Mouse (Mus musculus): ENCODE measurements around the gene Taar4. TPM values are rescaled to one million over a fixed set of nuclear protein-coding genes. Genes with fewer than 3 reads are reported as not detected.

Gene Taar4
- not detected in 2 replicates for total RNA-seq (2014; rRNA removed)
- not detected in 2 replicates for polyA plus RNA-seq (2012; rRNA removed)

- WGBS: 96% methylated on average over 13 of the region's 13 CpGs
- no peak for TF ChIP-seq CTCF (IDR thresholded peaks at IDR 0.05; ENCODE audit: low read depth, low read length)
- TF ChIP-seq POLR2A (IDR thresholded peaks at IDR 0.05; ENCODE audit: extremely low read depth, insufficient read depth, low read length): no peak
Measured at GRCm38 (mm10) chr10:23960444-23960915, at the start of gene Taar4. Taar4 (plus strand) TSS chr10:23960494.

GRCm38 (mm10) chr10:23920056-23920455, 40.2 kb upstream of the Taar4 start, which contains the start of gene Taar1:
Taar1 (plus strand) TSS chr10:23920356.
- peaks cover 10% of the 10 kb centered on the region; the same call in 1 of the 2 replicates for H3K4me1 ChIP-seq (ENCODE audit: control insufficient read depth, insufficient read depth, low read length)
- H3K4me3 ChIP-seq (ENCODE audit: insufficient read depth, low read depth, low read length): no peak within 1 kb of the TSS
- H3K36me3 ChIP-seq (ENCODE audit: control insufficient read depth, insufficient read depth, low read length): no peaks in the 10 kb centered on the region
- no peak within 1 kb of the TSS for H3K27ac ChIP-seq (replicated peaks; ENCODE audit: insufficient read depth, low read depth, low read length)
- no peaks in the 10 kb centered on the region for H3K79me2 ChIP-seq (ENCODE audit: control insufficient read depth, insufficient read depth, low read length)
- no peaks in the 10 kb centered on the region for H3K27me3 ChIP-seq (ENCODE audit: control insufficient read depth, insufficient read depth, low read length)
- 82% methylated on average over 4 of the region's 4 CpGs for WGBS
- H3K9ac ChIP-seq (ENCODE audit: low read depth, low read length): no peak within 1 kb of the TSS
- TF ChIP-seq CTCF (IDR thresholded peaks at IDR 0.05; ENCODE audit: low read depth, low read length): no peak
- TF ChIP-seq POLR2A (IDR thresholded peaks at IDR 0.05; ENCODE audit: extremely low read depth, insufficient read depth, low read length): no peak
- no peak for DNase-seq (ENCODE audit: extremely low read depth, low read depth, low spot score)

More at GRCm38 (mm10) chr10:23960444-23960915, at the start of gene Taar4:
- Histone ChIP-seq H3K9ac (ENCODE audit: low read depth, low read length) (no peak within 1 kb of the TSS), H3K27me3 (ENCODE audit: control insufficient read depth, insufficient read depth, low read length) (no peaks in the 10 kb centered on the region), H3K79me2 (ENCODE audit: control insufficient read depth, insufficient read depth, low read length) (no peaks in the 10 kb centered on the region), H3K4me3 (ENCODE audit: insufficient read depth, low read depth, low read length) (no peak within 1 kb of the TSS), H3K36me3 (ENCODE audit: control insufficient read depth, insufficient read depth, low read length) (no peaks in the 10 kb centered on the region), H3K4me1 (ENCODE audit: control insufficient read depth, insufficient read depth, low read length) (peaks cover 2% of the 10 kb centered on the region; the same call in 1 of the 2 replicates), H3K27ac (replicated peaks; ENCODE audit: insufficient read depth, low read depth, low read length) (no peak within 1 kb of the TSS)
- no peak for DNase-seq (ENCODE audit: extremely low read depth, low read depth, low spot score)

- no peak for TF ChIP-seq POLR2A (IDR thresholded peaks at IDR 0.05; ENCODE audit: extremely low read depth, insufficient read depth, low read length)
- TF ChIP-seq CTCF (IDR thresholded peaks at IDR 0.05; ENCODE audit: low read depth, low read length): no peak
- peak; percentile 96 for DNase-seq (ENCODE audit: extremely low read depth, low read depth, low spot score)
- 21% methylated on average over 3 of the region's 3 CpGs for WGBS
- H3K4me1 ChIP-seq (ENCODE audit: control insufficient read depth, insufficient read depth, low read length): peaks cover 10% of the 10 kb centered on the region; the same call in 1 of the 2 replicates
- no peaks in the 10 kb centered on the region for H3K27me3 ChIP-seq (ENCODE audit: control insufficient read depth, insufficient read depth, low read length)
- H3K4me3 ChIP-seq (ENCODE audit: insufficient read depth, low read depth, low read length): no peak overlapping the region
- no peak overlapping the region for H3K9ac ChIP-seq (ENCODE audit: low read depth, low read length)
- H3K27ac ChIP-seq (replicated peaks; ENCODE audit: insufficient read depth, low read depth, low read length): no peak overlapping the region
- H3K79me2 ChIP-seq (ENCODE audit: control insufficient read depth, insufficient read depth, low read length): no peaks in the 10 kb centered on the region
- H3K36me3 ChIP-seq (ENCODE audit: control insufficient read depth, insufficient read depth, low read length): no peaks in the 10 kb centered on the region
Measured at GRCm38 (mm10) chr10:23922468-23922867, 37.8 kb upstream of the Taar4 start.

- H3K27me3 ChIP-seq (ENCODE audit: control insufficient read depth, insufficient read depth, low read length): no peaks in the 10 kb centered on the region
- no peak overlapping the region for H3K9ac ChIP-seq (ENCODE audit: low read depth, low read length)
- H3K4me3 ChIP-seq (ENCODE audit: insufficient read depth, low read depth, low read length): no peak overlapping the region
- H3K79me2 ChIP-seq (ENCODE audit: control insufficient read depth, insufficient read depth, low read length): no peaks in the 10 kb centered on the region
- peak; percentile 98 for DNase-seq (ENCODE audit: extremely low read depth, low read depth, low spot score)
- H3K4me1 ChIP-seq (ENCODE audit: control insufficient read depth, insufficient read depth, low read length): peaks cover 10% of the 10 kb centered on the region; the same call in 1 of the 2 replicates
- no peaks in the 10 kb centered on the region for H3K36me3 ChIP-seq (ENCODE audit: control insufficient read depth, insufficient read depth, low read length)
- H3K27ac ChIP-seq (replicated peaks; ENCODE audit: insufficient read depth, low read depth, low read length): peak overlapping the region; percentile 60; the same call in 1 of the 2 replicates
- TF ChIP-seq CTCF (IDR thresholded peaks at IDR 0.05; ENCODE audit: low read depth, low read length): no peak
- no peak for TF ChIP-seq POLR2A (IDR thresholded peaks at IDR 0.05; ENCODE audit: extremely low read depth, insufficient read depth, low read length)
- 15% methylated on average over 2 of the region's 2 CpGs for WGBS
Measured at GRCm38 (mm10) chr10:23923941-23924340, 36.4 kb upstream of the Taar4 start.

- 35% methylated on average over 4 of the region's 4 CpGs for WGBS
- TF ChIP-seq POLR2A (IDR thresholded peaks at IDR 0.05; ENCODE audit: extremely low read depth, insufficient read depth, low read length) (no peak), CTCF (IDR thresholded peaks at IDR 0.05; ENCODE audit: low read depth, low read length) (no peak)
Measured at GRCm38 (mm10) chr10:23937613-23938012, 22.7 kb upstream of the Taar4 start.

GRCm38 (mm10) chr10:23938312-23938711, 22.0 kb upstream of the Taar4 start, which contains the start of gene Taar2:
Taar2 (plus strand) TSS chr10:23938572.
- WGBS: 69% methylated on average over 6 of the region's 6 CpGs
- H3K4me1 ChIP-seq (ENCODE audit: control insufficient read depth, insufficient read depth, low read length): no peaks in the 10 kb centered on the region
- no peak for TF ChIP-seq CTCF (IDR thresholded peaks at IDR 0.05; ENCODE audit: low read depth, low read length)
- no peak for TF ChIP-seq POLR2A (IDR thresholded peaks at IDR 0.05; ENCODE audit: extremely low read depth, insufficient read depth, low read length)

More at GRCm38 (mm10) chr10:23937613-23938012, 22.7 kb upstream of the Taar4 start:
- no peak overlapping the region for H3K4me3 ChIP-seq (ENCODE audit: insufficient read depth, low read depth, low read length)
- H3K27ac ChIP-seq (replicated peaks; ENCODE audit: insufficient read depth, low read depth, low read length): no peak overlapping the region
- H3K27me3 ChIP-seq (ENCODE audit: control insufficient read depth, insufficient read depth, low read length): no peaks in the 10 kb centered on the region
- H3K36me3 ChIP-seq (ENCODE audit: control insufficient read depth, insufficient read depth, low read length): no peaks in the 10 kb centered on the region
- no peak overlapping the region for H3K9ac ChIP-seq (ENCODE audit: low read depth, low read length)
- no peak for DNase-seq (ENCODE audit: extremely low read depth, low read depth, low spot score)
- no peaks in the 10 kb centered on the region for H3K79me2 ChIP-seq (ENCODE audit: control insufficient read depth, insufficient read depth, low read length)
- H3K4me1 ChIP-seq (ENCODE audit: control insufficient read depth, insufficient read depth, low read length): no peaks in the 10 kb centered on the region

More at GRCm38 (mm10) chr10:23938312-23938711, 22.0 kb upstream of the Taar4 start, which contains the start of gene Taar2:
- H3K79me2 ChIP-seq (ENCODE audit: control insufficient read depth, insufficient read depth, low read length): no peaks in the 10 kb centered on the region
- H3K9ac ChIP-seq (ENCODE audit: low read depth, low read length): no peak within 1 kb of the TSS
- H3K27ac ChIP-seq (replicated peaks; ENCODE audit: insufficient read depth, low read depth, low read length): no peak within 1 kb of the TSS
- no peak for DNase-seq (ENCODE audit: extremely low read depth, low read depth, low spot score)
- H3K36me3 ChIP-seq (ENCODE audit: control insufficient read depth, insufficient read depth, low read length): no peaks in the 10 kb centered on the region
- no peaks in the 10 kb centered on the region for H3K27me3 ChIP-seq (ENCODE audit: control insufficient read depth, insufficient read depth, low read length)
- no peak within 1 kb of the TSS for H3K4me3 ChIP-seq (ENCODE audit: insufficient read depth, low read depth, low read length)
